Mouse (Mus musculus) forelimb bud, embryonic 11.5 days (tissue): ENCODE measurements around the gene Id1.

Source experiments
- DNase-seq: peaks from one replicate; pipeline ENCODE4 v3.0.0-alpha.2; 2012; ENCODE audit warnings: low read depth, low spot score

Id1 gene

DNA sequence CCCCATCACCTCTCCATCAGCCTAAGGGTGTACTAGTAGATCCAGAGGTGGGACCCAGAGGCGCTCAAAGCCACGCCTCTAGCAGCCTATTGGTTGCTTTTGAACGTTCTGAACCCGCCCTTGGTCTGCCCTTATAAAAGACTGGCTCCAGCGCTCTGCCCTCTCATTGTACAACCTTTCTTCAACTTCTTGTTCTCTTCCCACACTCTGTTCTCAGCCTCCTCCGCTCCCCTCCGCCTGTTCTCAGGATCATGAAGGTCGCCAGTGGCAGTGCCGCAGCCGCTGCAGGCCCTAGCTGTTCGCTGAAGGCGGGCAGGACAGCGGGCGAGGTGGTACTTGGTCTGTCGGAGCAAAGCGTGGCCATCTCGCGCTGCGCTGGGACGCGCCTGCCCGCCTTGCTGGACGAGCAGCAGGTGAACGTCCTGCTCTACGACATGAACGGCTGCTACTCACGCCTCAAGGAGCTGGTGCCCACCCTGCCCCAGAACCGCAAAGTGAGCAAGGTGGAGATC is at the start of gene Id1:
TSS of gene Id1 (plus strand) at position 162 of the 512 bp plus-strand sequence.
- peak; percentile 97 for DNase-seq

DNA sequence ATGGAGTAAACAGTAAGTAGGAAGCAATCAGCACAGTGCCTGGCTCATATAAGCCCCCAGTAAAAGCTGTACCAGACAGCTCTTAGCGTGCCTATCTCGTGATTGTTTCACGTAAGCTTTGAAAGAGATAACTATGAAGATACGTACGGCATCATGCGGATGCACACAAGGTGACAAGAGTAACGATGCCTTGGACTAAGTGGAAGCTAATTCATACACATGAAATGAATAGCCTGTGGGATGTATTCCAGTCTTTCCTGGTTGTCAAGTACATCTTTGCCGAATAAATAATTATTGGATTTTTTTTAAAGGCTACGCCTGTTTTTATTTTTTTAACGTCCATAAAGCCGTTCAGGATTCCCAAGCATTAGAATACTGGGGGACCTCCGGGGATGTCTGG is 49.7 kb upstream of the Id1 start:
- DNase-seq = no peak

DNA sequence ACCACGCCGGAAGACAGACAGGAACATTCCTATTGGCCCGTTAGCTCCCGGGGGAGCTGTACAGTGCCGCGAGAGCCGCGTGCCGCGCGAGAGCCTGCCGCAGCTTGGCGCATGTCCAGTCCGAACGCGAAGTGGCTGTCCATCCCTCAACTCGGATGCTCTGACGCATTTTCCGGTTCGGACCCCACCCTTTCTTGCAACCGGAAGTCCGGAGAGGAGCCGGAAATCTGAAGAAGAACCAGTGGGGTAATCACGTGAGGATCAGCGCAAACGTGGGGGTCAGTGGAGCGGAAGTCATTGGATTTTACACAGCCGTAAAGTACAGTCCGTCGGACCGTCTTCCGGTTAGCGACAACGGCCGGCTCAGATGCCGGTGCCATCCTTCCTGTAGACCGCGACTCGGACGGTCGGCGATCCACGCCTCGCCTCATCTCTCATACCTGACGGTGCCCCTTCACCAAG is 49.2 kb upstream of the Id1 start, which contains the start of gene Mcts2:
TSS of gene Mcts2 (plus strand) at position 230 of the 462 bp plus-strand sequence.
- peak; percentile 92 for DNase-seq

DNA sequence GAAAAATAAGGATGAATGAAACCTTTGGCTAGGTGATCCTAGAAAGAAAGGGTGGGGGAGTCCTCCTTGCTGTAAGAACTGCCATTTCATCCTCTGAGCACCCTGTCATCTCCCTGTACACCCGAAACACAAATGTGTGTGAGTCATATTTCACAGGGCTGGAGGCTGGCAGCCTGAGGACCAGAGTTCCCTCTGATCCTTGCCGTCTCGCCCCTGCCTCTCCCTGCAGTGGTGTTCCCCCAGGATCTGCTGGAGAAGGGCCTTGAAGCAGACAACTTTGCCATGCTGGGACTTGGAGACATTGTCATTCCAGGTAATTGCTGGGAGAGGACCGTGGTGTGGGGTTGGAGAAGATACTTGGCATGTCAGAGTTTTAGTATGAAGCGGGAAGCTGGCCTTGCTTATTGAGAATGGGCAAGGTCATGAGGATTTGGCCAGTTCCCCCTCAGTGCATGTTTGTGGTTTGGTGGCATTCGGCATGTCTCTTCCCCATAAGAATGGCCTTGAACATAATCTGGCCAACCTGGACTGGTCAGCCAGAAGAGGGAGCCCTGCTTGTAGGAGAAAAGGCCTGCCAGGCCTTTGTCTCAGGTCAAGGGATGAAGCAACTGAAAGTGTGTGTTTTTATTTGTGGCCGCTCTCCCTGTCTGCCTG is 44.4 kb upstream of the Id1 start:
- DNase-seq = no peak

DNA sequence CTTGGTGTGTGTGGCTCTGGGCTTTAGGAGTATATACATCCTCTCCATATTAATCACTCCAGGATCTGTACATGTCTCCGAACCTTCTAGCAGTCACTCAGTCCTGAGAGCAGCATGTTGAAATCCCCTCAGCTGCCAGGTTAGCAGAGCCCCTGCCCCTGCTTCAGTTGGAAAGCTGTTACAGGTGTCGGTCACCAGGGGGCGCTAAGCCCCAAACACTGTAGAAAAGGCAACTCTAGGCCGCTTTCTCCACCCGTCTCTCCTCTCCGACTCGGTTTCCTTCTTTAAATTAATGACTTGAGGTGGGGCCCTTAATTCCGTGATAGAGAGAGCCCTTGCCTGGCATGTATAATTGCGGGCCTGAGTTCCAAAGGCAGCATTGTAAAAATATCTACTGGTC is 42.8 kb upstream of the Id1 start:
- peak; percentile 83 for DNase-seq

DNA sequence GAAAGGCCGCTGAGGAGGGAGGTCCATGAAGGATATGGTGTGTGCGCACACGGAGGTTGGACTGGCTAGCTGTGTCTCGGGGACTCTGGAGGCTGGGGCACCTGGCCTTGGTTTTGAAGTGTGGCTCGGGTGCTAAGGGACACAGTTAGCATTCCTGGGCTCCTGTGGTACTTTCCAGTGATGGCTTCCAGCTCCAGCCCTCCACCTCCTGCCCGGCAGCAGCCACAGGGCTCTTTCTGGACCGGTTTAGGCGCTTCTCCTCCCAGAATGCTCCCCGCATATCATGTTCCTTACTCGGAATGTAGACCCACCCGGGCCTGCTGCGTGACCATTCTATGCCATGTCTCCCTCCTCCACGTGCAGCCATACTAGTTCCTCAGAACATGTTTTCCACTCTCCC is 42.3 kb upstream of the Id1 start:
- no peak for DNase-seq

- no peak for DNase-seq
Measured at GRCm38 (mm10) chr2:152694708-152695107, 41.3 kb upstream of the Id1 start.

DNA sequence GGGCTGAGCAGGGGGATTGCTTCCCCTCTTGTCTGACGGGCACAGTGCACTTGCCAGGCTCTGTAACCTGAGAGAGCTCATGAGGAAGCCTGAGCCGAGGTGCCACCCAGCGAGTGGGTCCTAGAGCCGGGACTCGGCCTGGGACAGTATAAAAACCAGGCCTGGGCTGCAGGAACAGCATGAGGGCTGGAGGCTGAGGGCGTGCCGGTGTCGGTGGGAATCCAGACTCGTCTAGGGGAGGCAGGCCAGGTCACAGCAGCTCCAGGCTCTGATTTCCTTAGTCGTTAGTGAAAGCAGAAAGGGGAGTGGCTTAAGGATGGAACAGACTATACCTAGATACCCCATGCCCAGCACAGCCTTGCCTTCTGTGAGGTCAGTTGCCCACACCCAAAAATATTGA is 40.0 kb upstream of the Id1 start:
- DNase-seq = no peak

GRCm38 (mm10) chr2:152696476-152697164 is 39.4 kb upstream of the Id1 start:
- DNase-seq = peak; percentile 94

- DNase-seq = no peak
Measured at GRCm38 (mm10) chr2:152700138-152700537, 35.9 kb upstream of the Id1 start.

DNA sequence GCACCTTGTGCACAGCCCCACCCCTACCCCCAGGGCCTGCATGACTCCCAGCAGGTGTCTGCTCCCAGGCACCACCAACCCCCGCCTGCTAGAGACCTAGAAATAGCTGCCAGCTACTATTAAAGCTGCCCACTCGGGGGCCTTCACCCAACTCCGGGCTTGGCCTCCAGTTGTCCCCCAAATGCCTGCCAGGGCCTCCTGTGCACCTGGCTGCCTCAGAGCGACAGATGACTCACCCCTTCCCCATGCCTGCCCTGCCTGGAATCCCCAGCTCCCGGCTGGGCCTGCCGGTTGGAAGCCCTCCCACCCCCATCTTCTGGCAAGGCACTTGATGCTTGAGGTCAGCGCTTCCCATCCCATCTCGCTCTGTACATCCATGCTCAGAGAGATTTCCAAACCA is 35.3 kb upstream of the Id1 start:
- DNase-seq = no peak

DNA sequence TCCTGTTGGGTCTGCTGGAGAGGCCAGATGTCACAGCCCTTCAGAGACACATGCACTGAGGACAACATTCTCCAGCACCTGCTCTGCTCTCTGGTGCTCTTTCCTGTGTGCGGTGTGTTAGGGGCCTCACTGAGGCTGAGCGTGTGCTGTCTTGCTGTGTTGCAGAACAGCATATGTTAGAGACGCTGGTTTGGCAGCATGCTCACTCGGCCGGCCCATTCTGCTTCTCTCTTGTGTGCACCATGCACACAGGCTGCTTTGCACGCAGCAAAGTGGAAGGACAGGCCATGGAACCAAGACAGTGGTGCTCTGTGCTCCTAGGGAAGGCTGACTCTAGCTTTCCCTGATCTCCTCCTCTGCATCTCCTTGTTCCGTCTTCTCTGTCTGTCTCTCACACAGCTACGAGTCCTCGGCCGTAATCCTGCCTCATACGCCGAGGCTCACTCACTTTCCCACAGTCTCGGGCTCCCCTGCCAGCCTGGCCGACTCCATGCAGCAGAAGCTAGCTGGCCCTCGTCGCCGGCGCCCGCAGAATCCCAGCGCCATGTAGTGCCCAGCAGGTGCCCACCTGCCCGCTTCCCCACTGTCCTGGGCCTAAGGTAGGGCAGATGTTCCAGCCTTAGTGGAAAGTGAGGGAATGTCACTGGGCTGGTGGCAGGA is 32.3 kb upstream of the Id1 start:
- no peak for DNase-seq

DNA sequence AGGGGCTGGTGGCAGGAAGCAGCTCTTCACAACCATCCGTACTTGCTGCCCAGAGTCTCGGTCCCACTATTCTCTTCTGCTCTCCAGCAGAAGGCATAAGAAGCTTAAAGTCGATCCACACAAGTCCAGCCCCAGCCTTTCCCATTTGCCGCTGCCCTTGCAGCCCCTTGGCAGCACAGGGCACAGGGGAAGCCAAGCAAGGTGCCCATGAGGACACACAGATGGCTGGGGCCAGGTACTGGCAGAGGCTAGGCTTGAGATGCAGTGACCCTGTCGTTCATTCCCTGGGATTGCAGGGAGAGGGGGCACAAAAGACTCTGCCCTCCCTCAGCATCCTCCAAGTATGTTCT is 31.8 kb upstream of the Id1 start:
- DNase-seq = no peak

DNA sequence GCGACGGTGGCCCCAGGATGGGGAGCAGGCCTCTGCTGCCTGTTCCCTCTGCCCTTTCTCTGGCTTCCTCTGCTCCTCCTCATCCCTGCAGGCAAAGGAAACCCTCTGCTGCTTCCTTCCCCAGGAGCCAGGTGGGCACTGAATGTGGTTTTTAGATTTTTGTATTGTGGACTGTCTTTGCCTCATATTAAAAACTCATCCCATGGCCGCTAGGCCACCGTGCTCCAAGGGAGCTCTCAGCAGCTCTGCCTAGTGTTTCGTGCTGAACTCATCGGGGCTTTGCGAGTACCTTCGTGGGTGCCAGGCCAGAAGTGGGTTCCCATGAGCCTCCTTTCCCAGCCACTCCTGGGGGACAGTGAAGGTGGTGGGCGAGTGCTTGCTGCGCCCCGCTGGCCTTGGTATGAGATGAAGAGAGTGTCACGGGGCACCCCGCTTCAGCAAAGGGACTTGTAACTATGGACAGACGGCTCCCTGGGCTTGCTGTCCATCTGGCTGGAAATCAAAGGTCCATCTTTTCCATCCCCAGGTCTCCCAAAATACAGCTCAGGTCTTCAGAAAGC is 31.2 kb upstream of the Id1 start:
- DNase-seq = no peak

DNA sequence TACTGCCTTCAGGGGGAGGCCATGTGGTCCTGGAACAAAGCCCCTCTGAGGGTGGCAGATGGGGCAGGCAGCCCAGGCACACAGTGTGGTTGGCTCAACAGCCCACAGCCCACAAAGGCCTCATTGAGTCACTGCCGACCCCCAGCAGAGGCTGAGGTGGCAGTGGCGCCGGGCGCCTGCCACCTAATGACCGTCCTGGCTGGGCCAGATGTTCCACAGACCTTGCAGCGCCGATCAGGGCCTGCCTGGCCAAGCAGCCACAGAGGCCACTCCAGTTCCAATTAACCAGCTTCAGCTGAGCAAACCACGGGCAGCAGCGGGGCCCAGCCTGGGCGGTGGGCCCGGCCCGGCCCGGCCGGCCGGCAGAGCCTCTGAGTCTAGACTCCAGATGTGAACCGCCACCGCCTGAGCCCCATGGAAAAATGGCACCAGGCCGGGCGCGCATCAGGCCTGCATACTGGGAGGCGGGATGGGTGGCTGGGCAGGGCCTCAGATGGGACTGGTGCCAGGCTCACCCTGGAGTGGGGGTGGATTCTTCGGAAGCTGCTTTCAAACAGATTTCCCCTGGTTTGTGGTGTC is 30.0 kb upstream of the Id1 start:
- peak; percentile 88 for DNase-seq

DNA sequence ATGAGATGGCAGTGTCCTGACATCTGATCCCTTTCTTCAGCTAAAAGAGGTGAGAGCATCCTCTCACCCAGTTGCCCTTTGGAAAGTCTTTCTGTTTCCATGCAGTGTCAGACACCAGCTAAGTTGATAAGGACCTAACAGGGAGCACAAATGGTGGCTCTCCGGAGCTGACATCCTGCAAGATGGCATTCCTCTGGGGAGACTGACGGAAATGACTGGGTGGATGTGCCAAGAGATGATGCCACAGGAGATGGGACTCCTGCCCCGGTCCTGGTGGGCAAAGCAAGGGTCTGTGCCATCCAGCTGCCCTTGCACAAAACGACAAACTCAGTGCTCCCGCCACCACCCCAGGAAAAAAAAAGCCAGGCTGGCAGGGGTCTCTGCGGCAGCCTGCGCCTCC is 28.9 kb upstream of the Id1 start:
- no peak for DNase-seq

DNA sequence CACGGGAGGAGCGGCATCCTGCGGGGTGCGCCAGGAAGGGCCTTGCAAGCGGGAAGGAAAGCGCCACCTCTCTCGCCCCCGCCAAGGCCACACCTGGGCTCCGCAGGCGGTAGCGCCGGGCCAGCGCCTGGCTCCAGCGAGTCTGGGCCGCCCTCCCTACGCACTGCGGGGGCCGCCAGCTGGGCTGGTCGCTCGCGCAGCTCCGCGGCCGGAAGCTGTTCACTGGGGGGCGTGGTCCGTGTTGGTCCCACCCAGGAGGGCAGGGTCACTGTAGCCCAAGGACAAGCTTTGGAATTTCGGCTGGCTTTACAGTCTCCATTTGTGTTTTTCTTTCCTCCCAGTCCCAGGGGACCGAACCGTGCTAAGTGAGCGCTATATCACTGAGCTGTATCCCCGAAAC is 28.4 kb upstream of the Id1 start:
- peak; percentile 93 for DNase-seq

GRCm38 (mm10) chr2:152709066-152709465 is 27.0 kb upstream of the Id1 start:
- no peak for DNase-seq

DNA sequence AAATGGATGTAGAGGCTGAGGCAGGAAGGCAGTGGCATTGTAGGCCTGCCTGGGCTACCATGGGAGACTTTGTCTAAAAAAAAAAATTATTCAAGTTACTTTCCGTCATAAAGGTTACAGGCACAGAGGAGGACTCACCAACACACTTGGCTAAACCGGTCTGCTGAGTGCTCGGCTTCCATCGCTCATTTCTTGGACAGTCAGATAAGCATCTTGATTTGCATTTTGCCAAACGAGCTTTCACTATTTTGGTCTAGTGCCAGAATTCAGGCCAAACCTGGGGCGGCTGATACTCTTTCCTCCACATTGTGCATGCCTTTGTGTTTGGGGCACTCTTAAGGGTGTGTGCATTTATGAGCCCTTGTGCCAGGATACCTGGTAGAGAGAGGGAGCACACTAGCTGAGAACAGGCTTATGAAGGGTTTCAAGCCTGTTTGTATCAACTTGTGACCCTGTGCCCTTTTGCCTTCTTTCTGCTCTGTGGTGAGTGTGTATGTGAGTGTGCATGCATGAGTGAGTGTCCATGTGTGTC is 19.7 kb upstream of the Id1 start:
- DNase-seq = no peak

DNA sequence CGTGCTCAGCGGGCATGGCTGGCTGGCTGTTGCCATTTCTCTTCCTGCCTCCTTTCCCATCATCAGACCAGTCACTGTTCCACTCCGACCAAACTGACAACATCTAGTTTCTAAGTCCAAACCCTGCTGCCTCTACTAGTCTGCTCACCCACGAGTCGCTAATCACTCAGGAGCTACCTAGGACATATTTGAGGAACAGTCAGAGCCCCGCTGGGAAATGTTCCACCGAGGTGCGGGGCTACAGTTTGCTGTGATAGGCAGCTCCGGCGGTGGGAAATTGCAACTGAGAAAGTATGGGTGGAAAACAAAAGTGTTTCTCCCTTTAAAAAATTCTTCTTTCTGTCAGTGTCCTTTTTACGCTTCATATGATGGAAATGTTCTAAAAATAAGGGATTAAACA is 18.4 kb upstream of the Id1 start:
- no peak for DNase-seq

GRCm38 (mm10) chr2:152718076-152718475 is 18.0 kb upstream of the Id1 start:
- no peak for DNase-seq
